Mouse (Mus musculus): ENCODE results near the gene Mapk8ip2.

DNA sequence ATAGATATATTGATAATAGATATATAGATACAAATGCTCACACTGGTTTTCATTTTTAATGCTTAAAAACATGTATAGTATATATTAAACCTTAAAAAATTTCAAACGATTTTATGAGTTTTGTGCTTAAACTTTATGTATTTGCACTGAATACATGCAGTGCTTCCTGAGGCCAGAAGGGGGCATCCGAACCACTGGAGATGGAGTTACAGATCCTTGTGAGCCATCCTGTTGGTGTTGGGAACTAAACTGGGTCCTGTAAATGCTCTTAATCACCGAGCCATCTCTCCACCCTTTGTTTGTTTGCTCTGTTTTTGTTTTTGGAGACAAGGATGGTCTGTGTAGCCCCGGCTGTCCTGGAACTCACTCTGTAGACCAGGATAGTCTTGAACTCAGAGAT, 41.3 kb downstream of the Mapk8ip2 start:
- TF ChIP-seq CTCF (IDR thresholded peaks at IDR 0.05; ENCODE audit: borderline replicate concordance, control insufficient read depth, extremely low read depth, insufficient read depth, low read length, poor library complexity) (no peak), POLR2A (IDR thresholded peaks at IDR 0.05; ENCODE audit: control insufficient read depth, extremely low read depth, insufficient read depth, low read length, poor library complexity) (no peak)
